Mouse (Mus musculus) heart, postnatal 0 days (tissue): ENCODE data around the gene Gm21992.

Experiments
- CTCF ChIP-seq: IDR thresholded peaks from 2 replicates; pipeline ENCODE4 v1.5.1; 2016; ENCODE audit warnings: antibody characterized with exemption, control low read depth, low read depth
- EP300 ChIP-seq: IDR thresholded peaks from 2 replicates; pipeline ENCODE4 v1.6.1; 2016; ENCODE audit warnings: antibody characterized with exemption, low read depth

GRCm38 (mm10) chr19:4772785-4773184, 38.6 kb downstream of the Gm21992 start:
- TF ChIP-seq CTCF (no peak), EP300 (no peak)
